Mouse (Mus musculus): Measurements from ENCODE around the gene Zfp541. TPM values are rescaled to one million over a fixed set of nuclear protein-coding genes. Genes with fewer than 3 reads are reported as not detected.

Zfp541 gene
- polyA plus RNA-seq (2014; fragmentation: Nextera tagmentation; extraction: Ambion mirVana), result not detected in 2 replicates

DNA sequence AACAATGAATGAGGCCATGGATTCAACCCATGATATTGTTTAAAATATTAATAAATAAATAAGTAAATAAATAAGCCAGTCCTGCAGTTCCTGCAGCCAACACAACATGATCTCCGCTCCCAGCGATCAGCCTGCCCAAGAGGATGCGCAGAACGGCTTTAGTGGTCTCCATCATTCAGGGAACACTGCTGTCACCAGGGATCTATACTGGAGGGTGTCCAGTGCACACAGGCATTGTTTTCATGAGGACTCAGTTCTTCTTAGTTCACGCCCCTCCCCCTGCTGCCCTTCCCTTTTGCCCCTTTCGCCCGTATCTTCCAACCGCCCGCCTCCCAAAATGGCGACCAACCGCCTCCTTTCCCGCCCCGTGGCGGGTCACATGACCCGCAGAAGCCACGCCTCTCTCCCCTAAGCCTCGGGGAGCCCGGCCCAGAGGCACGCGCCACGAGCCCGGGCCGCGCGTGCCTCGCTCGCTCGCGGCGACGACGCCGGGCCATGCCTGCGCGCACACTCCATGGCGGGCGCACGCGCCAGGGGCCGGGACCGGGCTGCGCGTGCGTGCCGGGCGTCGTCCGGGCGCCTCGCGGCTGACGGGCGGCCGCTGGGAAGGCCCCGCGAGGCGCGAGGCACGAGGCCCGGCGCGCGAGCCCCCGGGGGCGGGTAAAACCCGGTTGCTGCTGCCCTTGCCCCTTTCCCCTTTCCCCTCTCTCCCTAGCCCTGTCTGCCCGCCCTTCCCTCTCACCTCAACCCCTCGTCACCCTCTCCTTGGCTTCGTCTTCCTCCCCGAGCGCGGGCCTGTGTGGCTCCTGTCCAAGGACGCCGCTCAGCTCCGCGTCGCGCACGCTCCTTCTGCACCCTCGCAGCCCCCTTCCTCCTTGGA is at the start of gene Zfp541:
Gene Zfp541 (plus strand): TSS at position 596 of the 880 bp plus-strand sequence.
- H3K4me3 ChIP-seq (ENCODE audit: low read depth, low read length), result no peak within 1 kb of the TSS
- WGBS, result 46% methylated on average over 65 of the region's 80 CpGs
- peaks cover 6% of the 10 kb centered on the region for H3K9me3 ChIP-seq (ENCODE audit: control insufficient read depth, low read length)
- ATAC-seq (ENCODE audit: insufficient number of reproducible peaks, low FRiP score, low TSS enrichment, low read depth) (no peak), DNase-seq (ENCODE audit: low spot score) (peak; percentile 28)
- H3K4me1 ChIP-seq (ENCODE audit: control insufficient read depth, insufficient read depth, low read length), result no peaks in the 10 kb centered on the region
- no peaks in the 10 kb centered on the region for H3K36me3 ChIP-seq (ENCODE audit: control insufficient read depth, insufficient read depth, low read length)
- H3K4me2 ChIP-seq (ENCODE audit: low read depth, severe bottlenecking), result no peak within 1 kb of the TSS
- no peak within 1 kb of the TSS for H3K9ac ChIP-seq (ENCODE audit: low read length)
- H3K27ac ChIP-seq (replicated peaks; ENCODE audit: low read depth, low read length), result no peak within 1 kb of the TSS
- peaks cover 12% of the 10 kb centered on the region for H3K27me3 ChIP-seq (ENCODE audit: control insufficient read depth, insufficient read depth, low read length)

DNA sequence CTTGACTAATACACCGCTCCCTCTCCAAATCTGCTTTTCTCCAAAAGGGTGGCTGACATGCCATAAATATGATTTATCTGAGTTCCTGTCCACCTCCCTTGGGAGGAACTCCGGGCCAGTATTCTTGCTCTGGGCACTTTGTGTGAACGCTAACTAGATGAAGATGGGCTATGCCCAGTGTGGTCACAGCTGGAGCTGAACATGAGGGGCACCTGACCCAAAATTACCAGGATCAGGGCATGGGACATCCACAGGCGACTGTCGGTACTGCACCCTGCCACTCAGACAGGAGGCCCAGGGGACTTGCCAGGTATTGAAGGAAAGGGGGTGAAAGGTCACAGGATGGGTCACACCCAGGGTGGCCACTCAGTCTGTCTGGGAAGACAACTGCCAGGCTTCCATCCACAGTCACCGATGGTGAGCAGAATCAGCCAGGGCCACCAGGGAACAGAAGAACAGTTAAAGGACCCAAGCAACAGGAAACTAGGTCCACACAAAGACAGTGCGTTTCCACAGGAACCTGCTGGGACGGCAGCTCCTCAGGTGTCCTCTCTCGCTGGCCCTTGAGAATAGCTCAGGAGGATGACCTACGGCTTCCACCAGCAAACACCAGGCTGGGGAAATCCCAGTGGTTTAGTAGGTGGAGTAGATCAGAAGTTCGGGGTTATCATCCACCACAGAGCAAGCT is 48.9 kb upstream of the Zfp541 start:
- peaks cover 5% of the 10 kb centered on the region; the same call in 1 of the 2 replicates for H3K4me1 ChIP-seq (ENCODE audit: control insufficient read depth, insufficient read depth, low read length)
- no peaks in the 10 kb centered on the region for H3K9me3 ChIP-seq (ENCODE audit: control insufficient read depth, low read length)
- ATAC-seq (ENCODE audit: insufficient number of reproducible peaks, low FRiP score, low TSS enrichment, low read depth), result no peak
- H3K4me3 ChIP-seq (ENCODE audit: low read depth, low read length), result no peak overlapping the region
- peak; percentile 30 for DNase-seq (ENCODE audit: low spot score)
- no peak overlapping the region for H3K4me2 ChIP-seq (ENCODE audit: low read depth, severe bottlenecking)
- no peaks in the 10 kb centered on the region for H3K27me3 ChIP-seq (ENCODE audit: control insufficient read depth, insufficient read depth, low read length)
- H3K36me3 ChIP-seq (ENCODE audit: control insufficient read depth, insufficient read depth, low read length), result 0 out of 2 replicates have a peak, but pooled peaks cover 2% of the 10 kb centered on the region
- WGBS, result 74% methylated on average over 11 of the region's 11 CpGs
- H3K9ac ChIP-seq (ENCODE audit: low read length), result no peak overlapping the region
- H3K27ac ChIP-seq (replicated peaks; ENCODE audit: low read depth, low read length), result no peak overlapping the region

DNA sequence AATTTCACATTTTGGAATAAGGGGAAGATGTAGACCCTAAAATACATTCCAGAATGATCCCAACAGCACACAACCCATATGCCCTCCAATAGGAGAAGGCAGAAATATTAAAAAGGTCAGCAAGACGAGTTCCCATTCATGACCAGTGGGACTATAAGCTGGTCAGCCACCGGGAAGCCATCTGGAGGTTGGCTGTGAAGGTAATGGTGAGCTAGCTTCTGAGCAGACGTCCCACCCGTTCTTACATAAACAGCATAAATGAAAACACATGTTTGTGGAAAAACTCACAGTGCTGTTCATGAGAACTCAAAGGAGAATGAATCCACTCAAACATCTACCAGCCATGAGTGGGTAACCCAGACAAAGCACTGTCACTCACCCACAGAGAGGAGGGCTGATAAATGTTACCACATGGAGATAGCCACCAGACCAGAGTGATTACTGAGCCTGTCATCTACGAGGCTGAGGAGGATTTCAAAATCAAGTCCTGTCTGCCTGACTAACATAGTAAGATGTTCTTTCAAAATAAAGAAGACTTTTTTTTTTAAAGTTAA is 47.8 kb upstream of the Zfp541 start:
- Histone ChIP-seq H3K27me3 (ENCODE audit: control insufficient read depth, insufficient read depth, low read length) (no peaks in the 10 kb centered on the region), H3K9ac (ENCODE audit: low read length) (no peak overlapping the region), H3K4me3 (ENCODE audit: low read depth, low read length) (no peak overlapping the region), H3K36me3 (ENCODE audit: control insufficient read depth, insufficient read depth, low read length) (peaks cover 2% of the 10 kb centered on the region; the same call in 1 of the 2 replicates), H3K27ac (replicated peaks; ENCODE audit: low read depth, low read length) (no peak overlapping the region), H3K9me3 (ENCODE audit: control insufficient read depth, low read length) (no peaks in the 10 kb centered on the region), H3K4me1 (ENCODE audit: control insufficient read depth, insufficient read depth, low read length) (peaks cover 5% of the 10 kb centered on the region; the same call in 1 of the 2 replicates), H3K4me2 (ENCODE audit: low read depth, severe bottlenecking) (no peak overlapping the region)
- ATAC-seq (ENCODE audit: insufficient number of reproducible peaks, low FRiP score, low TSS enrichment, low read depth) (no peak), DNase-seq (ENCODE audit: low spot score) (no peak)
- WGBS, result 30% methylated on average over 5 of the region's 5 CpGs

DNA sequence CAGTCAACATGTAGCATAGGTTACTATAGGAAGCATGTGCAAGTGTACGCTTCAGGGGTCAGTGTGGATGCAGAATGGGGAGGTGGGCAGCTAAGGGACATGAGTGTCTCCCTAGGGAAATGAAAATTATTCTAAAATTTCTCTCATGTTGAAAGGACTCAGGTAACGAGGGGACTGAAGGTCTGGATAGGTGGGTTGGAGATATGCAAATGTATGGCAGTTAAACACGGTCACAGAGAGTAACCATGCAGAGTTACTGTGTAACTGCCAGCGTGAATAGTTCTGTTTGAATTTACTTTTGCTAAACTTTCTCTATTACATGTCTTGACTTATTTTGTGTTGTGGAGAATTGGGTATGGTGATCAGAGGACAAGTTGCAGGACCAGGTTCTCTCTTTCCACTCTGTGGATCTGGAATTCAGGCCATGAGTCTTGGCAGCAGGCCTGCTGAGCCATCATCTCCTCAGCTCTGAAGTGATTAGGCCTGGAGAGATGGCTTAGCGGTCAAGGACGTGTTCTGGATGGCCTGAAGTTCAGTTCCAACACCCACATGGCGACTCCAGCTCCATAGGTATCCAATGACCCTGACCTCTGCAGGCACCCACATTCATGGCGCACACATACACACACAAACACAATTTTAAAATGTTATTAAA is 47.0 kb upstream of the Zfp541 start:
- H3K9me3 ChIP-seq (ENCODE audit: control insufficient read depth, low read length), result no peaks in the 10 kb centered on the region
- H3K9ac ChIP-seq (ENCODE audit: low read length), result no peak overlapping the region
- DNase-seq (ENCODE audit: low spot score) (no peak), ATAC-seq (ENCODE audit: insufficient number of reproducible peaks, low FRiP score, low TSS enrichment, low read depth) (no peak)
- H3K27me3 ChIP-seq (ENCODE audit: control insufficient read depth, insufficient read depth, low read length), result no peaks in the 10 kb centered on the region
- H3K36me3 ChIP-seq (ENCODE audit: control insufficient read depth, insufficient read depth, low read length), result peaks cover 2% of the 10 kb centered on the region; the same call in 1 of the 2 replicates
- no peak overlapping the region for H3K27ac ChIP-seq (replicated peaks; ENCODE audit: low read depth, low read length)
- 90% methylated on average over 8 of the region's 8 CpGs for WGBS
- no peak overlapping the region for H3K4me3 ChIP-seq (ENCODE audit: low read depth, low read length)
- peaks cover 5% of the 10 kb centered on the region; the same call in 1 of the 2 replicates for H3K4me1 ChIP-seq (ENCODE audit: control insufficient read depth, insufficient read depth, low read length)
- no peak overlapping the region for H3K4me2 ChIP-seq (ENCODE audit: low read depth, severe bottlenecking)

DNA sequence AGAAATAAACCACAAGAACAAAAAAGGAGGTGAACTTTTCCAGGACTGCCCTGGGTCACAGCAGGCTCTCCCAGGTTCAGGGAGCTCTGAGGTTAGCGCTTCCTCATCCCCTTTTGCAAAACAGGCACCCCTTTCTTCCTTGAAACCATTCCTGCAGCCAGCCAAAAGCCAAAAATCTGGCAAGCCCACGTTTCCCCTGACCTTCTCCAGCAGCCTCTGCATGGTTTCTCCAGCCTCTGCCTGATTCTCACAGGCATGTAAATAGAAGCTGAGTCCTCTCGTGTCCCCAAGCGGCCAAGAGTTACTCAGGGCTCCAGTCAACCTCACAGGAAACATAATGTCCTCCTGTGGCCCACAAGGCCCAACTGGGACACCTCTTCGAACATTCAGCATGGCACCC is 46.2 kb upstream of the Zfp541 start:
- ATAC-seq (ENCODE audit: insufficient number of reproducible peaks, low FRiP score, low TSS enrichment, low read depth) (no peak), DNase-seq (ENCODE audit: low spot score) (no peak)
- Histone ChIP-seq H3K4me1 (ENCODE audit: control insufficient read depth, insufficient read depth, low read length) (peaks cover 5% of the 10 kb centered on the region; the same call in 1 of the 2 replicates), H3K27ac (replicated peaks; ENCODE audit: low read depth, low read length) (no peak overlapping the region), H3K9me3 (ENCODE audit: control insufficient read depth, low read length) (no peaks in the 10 kb centered on the region), H3K36me3 (ENCODE audit: control insufficient read depth, insufficient read depth, low read length) (peaks cover 2% of the 10 kb centered on the region; the same call in 1 of the 2 replicates), H3K4me2 (ENCODE audit: low read depth, severe bottlenecking) (no peak overlapping the region), H3K9ac (ENCODE audit: low read length) (no peak overlapping the region), H3K4me3 (ENCODE audit: low read depth, low read length) (no peak overlapping the region), H3K27me3 (ENCODE audit: control insufficient read depth, insufficient read depth, low read length) (no peaks in the 10 kb centered on the region)
- 86% methylated on average over 5 of the region's 5 CpGs for WGBS

DNA sequence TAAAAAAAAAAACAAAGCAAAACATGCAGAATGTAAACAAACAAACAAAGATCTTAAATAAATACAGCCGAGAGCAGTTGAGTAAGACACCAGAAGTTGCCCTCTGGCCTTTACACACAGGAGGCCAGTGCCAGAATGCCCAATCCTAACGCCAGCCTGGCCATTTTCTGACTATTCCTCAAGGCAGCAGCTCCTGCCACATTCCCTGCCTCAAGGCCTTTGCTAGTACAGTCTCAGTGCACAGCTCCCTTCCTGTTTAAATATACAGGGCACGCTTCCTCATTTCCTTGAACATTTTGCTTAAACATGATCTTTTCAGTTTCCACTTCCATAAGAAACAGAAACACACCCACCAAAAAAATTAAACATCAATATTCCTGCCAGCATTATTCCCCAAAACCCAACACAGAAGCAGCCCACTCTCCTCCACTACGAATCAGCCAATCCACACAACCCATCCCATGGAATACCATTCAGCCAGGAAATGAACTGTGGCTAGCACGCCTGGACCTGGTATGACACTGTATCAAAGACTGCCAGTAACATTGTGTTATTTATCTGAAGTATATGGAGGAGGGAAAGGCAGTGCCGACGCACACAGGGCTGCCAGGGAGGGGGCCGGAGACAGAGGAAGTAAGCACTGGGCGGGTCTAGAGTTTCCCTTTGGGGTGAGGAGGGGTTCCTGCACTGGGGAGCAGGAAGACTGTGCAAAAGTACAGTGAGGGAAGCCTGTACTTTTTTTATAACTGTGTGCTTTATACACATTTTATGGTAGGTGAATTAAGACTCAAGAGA is 43.4 kb upstream of the Zfp541 start:
- Histone ChIP-seq H3K4me1 (ENCODE audit: control insufficient read depth, insufficient read depth, low read length) (peaks cover 5% of the 10 kb centered on the region; the same call in 1 of the 2 replicates), H3K9me3 (ENCODE audit: control insufficient read depth, low read length) (no peaks in the 10 kb centered on the region), H3K9ac (ENCODE audit: low read length) (no peak overlapping the region), H3K36me3 (ENCODE audit: control insufficient read depth, insufficient read depth, low read length) (peaks cover 2% of the 10 kb centered on the region; the same call in 1 of the 2 replicates), H3K27ac (replicated peaks; ENCODE audit: low read depth, low read length) (no peak overlapping the region), H3K27me3 (ENCODE audit: control insufficient read depth, insufficient read depth, low read length) (no peaks in the 10 kb centered on the region), H3K4me2 (ENCODE audit: low read depth, severe bottlenecking) (no peak overlapping the region), H3K4me3 (ENCODE audit: low read depth, low read length) (no peak overlapping the region)
- ATAC-seq (ENCODE audit: insufficient number of reproducible peaks, low FRiP score, low TSS enrichment, low read depth), result no peak
- no peak for DNase-seq (ENCODE audit: low spot score)
- 90% methylated on average over 9 of the region's 9 CpGs for WGBS

DNA sequence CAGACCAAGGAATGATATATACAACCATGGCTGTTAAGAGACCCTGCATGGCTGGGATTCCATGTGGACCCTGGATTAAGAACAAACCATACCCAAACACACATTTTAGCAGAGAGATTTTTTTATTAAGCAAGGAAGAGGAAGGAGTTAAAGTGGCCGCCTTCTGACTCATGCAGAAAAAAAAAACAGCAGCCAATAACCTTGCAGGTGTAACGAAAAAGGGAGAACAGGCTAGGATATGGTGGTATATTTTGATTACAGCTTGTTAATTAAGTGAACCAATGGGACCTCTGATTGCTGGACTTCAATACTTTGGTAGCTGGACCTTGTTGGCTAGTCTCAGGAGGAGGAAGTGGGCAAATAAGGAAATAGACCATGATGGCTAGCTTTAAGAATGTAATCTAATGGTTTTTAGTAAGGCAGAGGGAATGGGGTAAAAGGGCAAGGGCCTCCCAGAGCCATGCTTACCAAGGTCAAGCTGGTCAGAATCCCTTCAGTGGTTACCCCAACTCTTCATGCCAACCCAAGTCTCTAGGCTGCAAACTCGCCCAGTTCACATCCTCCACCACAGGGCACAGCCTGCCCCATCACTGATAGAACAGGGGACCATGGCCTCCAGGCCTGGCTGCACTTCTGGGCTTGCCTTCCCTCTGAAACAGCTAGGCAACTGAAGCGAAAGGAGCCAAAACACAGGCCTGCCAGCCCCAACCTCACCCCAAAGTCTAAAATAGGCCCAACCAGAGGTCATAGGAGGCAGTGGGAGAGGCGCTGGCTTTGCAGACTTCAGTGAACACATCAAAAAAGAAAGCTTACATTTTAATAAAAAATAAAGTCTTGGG is 42.1 kb upstream of the Zfp541 start:
- H3K4me2 ChIP-seq (ENCODE audit: low read depth, severe bottlenecking), result no peak overlapping the region
- no peaks in the 10 kb centered on the region for H3K9me3 ChIP-seq (ENCODE audit: control insufficient read depth, low read length)
- no peaks in the 10 kb centered on the region; the same call in 1 of the 2 replicates for H3K4me1 ChIP-seq (ENCODE audit: control insufficient read depth, insufficient read depth, low read length)
- peaks cover under 1% of the 10 kb centered on the region; the same call in 1 of the 2 replicates for H3K36me3 ChIP-seq (ENCODE audit: control insufficient read depth, insufficient read depth, low read length)
- H3K27ac ChIP-seq (replicated peaks; ENCODE audit: low read depth, low read length), result no peak overlapping the region
- WGBS, result 86% methylated on average over 5 of the region's 5 CpGs
- ATAC-seq (ENCODE audit: insufficient number of reproducible peaks, low FRiP score, low TSS enrichment, low read depth) (no peak), DNase-seq (ENCODE audit: low spot score) (no peak)
- no peak overlapping the region for H3K9ac ChIP-seq (ENCODE audit: low read length)
- H3K4me3 ChIP-seq (ENCODE audit: low read depth, low read length), result no peak overlapping the region
- no peaks in the 10 kb centered on the region for H3K27me3 ChIP-seq (ENCODE audit: control insufficient read depth, insufficient read depth, low read length)
